Mouse (Mus musculus) intestine, embryonic 16.5 days (tissue): ENCODE results near the gene Lamc1. TPM values are rescaled to one million over a fixed set of nuclear protein-coding genes. Genes with fewer than 3 reads are reported as not detected.

Experiments used
- ATAC-seq: fragments of 200-750 bp; cut with Nextera tagmentation; 2 replicates; pipeline ENCODE4 v1.8.0; 2017; ENCODE audit warnings: moderate TSS enrichment, moderate library complexity
- H3K27ac ChIP-seq: fragments of 300-500 bp; sonication (generic); 2 replicates; pipeline ENCODE4 v1.5.1; 2014; ENCODE audit warnings: mild to moderate bottlenecking, low read length
- H3K27me3 ChIP-seq: fragments of 300-500 bp; sonication (generic); replicated peaks from 2 replicates; pipeline ENCODE4 v1.6.1; 2014; ENCODE audit warnings: low read length, control low read depth, mixed read lengths; ENCODE audit not compliant: control insufficient read depth, insufficient read depth
- H3K36me3 ChIP-seq: fragments of 300-500 bp; sonication (generic); 2 replicates; pipeline ENCODE4 v1.6.1; 2014; ENCODE audit warnings: low read length, control low read depth; ENCODE audit not compliant: control insufficient read depth, insufficient read depth
- H3K4me1 ChIP-seq: fragments of 300-500 bp; sonication (generic); 2 replicates; pipeline ENCODE4 v1.6.1; 2014; ENCODE audit warnings: low read length, control low read depth, mixed read lengths; ENCODE audit not compliant: control insufficient read depth, insufficient read depth
- H3K4me2 ChIP-seq: fragments of 300-500 bp; sonication (generic); 2 replicates; pipeline ENCODE4 v1.6.1; 2014; ENCODE audit warnings: low read depth, low read length, control low read depth
- H3K4me3 ChIP-seq: fragments of 300-500 bp; sonication (generic); 2 replicates; pipeline ENCODE4 v1.5.1; 2014; ENCODE audit warnings: mild to moderate bottlenecking, low read length
- H3K9ac ChIP-seq: fragments of 300-500 bp; sonication (generic); 2 replicates; pipeline ENCODE4 v1.6.1; 2014; ENCODE audit warnings: low read depth, low read length
- H3K9me3 ChIP-seq: fragments of 300-500 bp; sonication (generic); 2 replicates; pipeline ENCODE4 v1.6.1; 2016; ENCODE audit warnings: low read length, control low read depth; ENCODE audit not compliant: control insufficient read depth
- WGBS: fragments of 180-500 bp; shearing (Covaris S2); extraction: QIAGEN DNeasy Blood & Tissue Kit; methylation state at CpG from one replicate; pipeline ENCODE4 v1.1.7; 2014; 5-methylcytosine and 5-hydroxymethylcytosine counted together
- polyA plus RNA-seq: library from polyadenylated mRNA; unstranded; fragments of >200 nt; fragmentation: Nextera tagmentation; extraction: Ambion mirVana; gene quantifications from 2 replicates; pipeline ENCODE4 v1.2.1, GENCODE M21; 2015

The Lamc1 gene
- polyA plus RNA-seq, 1 experiment from 2014 or later = 37.1 TPM

- no peak overlapping the region for H3K4me2 ChIP-seq
- H3K27ac ChIP-seq = peak overlapping the region; percentile 91
- peaks cover 48% of the 10 kb centered on the region for H3K4me1 ChIP-seq
These were observed 65.7 kb downstream of the Lamc1 start for GRCm38 (mm10) chr1:153266891-153267290.

GRCm38 (mm10) chr1:153265579-153265978, 67.0 kb downstream of the Lamc1 start:
- Histone ChIP-seq H3K27me3 (no peaks in the 10 kb centered on the region), H3K9ac (0 out of 2 replicates have a peak overlapping the region, but pooled peaks have one; percentile 6), H3K36me3 (no peaks in the 10 kb centered on the region), H3K4me3 (no peak overlapping the region), H3K27ac (peak overlapping the region; percentile 91), H3K9me3 (no peaks in the 10 kb centered on the region), H3K4me2 (no peak overlapping the region), H3K4me1 (peaks cover 48% of the 10 kb centered on the region)
- ATAC-seq = peak; percentile 78
- 43% methylated on average over 7 of the region's 7 CpGs for WGBS

More at GRCm38 (mm10) chr1:153266891-153267290, 65.7 kb downstream of the Lamc1 start:
- no peaks in the 10 kb centered on the region for H3K9me3 ChIP-seq
- H3K9ac ChIP-seq = no peak overlapping the region
- no peak for ATAC-seq
- H3K4me3 ChIP-seq = no peak overlapping the region
- WGBS = 35% methylated on average over 5 of the region's 5 CpGs
- H3K27me3 ChIP-seq = no peaks in the 10 kb centered on the region
- H3K36me3 ChIP-seq = no peaks in the 10 kb centered on the region

DNA sequence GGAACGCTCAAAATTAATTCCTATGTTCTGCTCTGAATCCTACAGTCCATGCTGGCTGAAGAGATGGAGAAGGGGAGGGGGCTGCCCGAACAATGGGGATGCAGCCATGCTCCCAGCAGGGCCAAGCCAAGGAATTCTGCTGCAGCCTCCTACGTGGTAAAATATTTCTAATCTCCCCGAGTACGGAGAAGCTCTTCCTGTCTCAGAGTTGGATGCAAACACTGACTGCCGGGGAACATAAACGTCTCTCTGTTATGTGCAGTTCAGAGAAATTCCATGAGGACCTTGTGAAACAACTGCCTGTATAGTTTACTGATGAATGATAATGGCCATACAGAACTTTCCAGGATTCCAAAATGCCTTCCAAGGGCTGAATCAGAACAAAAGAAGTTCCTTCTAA, 67.5 kb downstream of the Lamc1 start:
- 16% methylated on average over 7 of the region's 7 CpGs for WGBS
- Histone ChIP-seq H3K9me3 (no peaks in the 10 kb centered on the region), H3K9ac (0 out of 2 replicates have a peak overlapping the region, but pooled peaks have one; percentile 10), H3K4me2 (no peak overlapping the region), H3K27ac (peak overlapping the region; percentile 91), H3K4me3 (no peak overlapping the region), H3K36me3 (no peaks in the 10 kb centered on the region), H3K27me3 (no peaks in the 10 kb centered on the region), H3K4me1 (peaks cover 48% of the 10 kb centered on the region)
- ATAC-seq = peak; percentile 68

- no peaks in the 10 kb centered on the region for H3K9me3 ChIP-seq
- H3K27ac ChIP-seq = no peak overlapping the region
- H3K36me3 ChIP-seq = no peaks in the 10 kb centered on the region
These were observed 72.8 kb downstream of the Lamc1 start for GRCm38 (mm10) chr1:153259752-153260300.

GRCm38 (mm10) chr1:153252540-153253210, 79.9 kb downstream of the Lamc1 start:
- H3K9me3 ChIP-seq = 0 out of 2 replicates have a peak, but pooled peaks cover 4% of the 10 kb centered on the region
- no peaks in the 10 kb centered on the region for H3K27me3 ChIP-seq
- no peak overlapping the region for H3K9ac ChIP-seq
- 71% methylated on average over 4 of the region's 4 CpGs for WGBS
- ATAC-seq = no peak
- no peak overlapping the region for H3K4me3 ChIP-seq
- H3K4me2 ChIP-seq = no peak overlapping the region
- H3K36me3 ChIP-seq = peaks cover 13% of the 10 kb centered on the region
- H3K4me1 ChIP-seq = peaks cover 14% of the 10 kb centered on the region
- H3K27ac ChIP-seq = no peak overlapping the region

More at GRCm38 (mm10) chr1:153259752-153260300, 72.8 kb downstream of the Lamc1 start:
- H3K4me3 ChIP-seq = no peak overlapping the region
- 66% methylated on average over 5 of the region's 5 CpGs for WGBS
- no peak overlapping the region for H3K9ac ChIP-seq
- no peaks in the 10 kb centered on the region for H3K27me3 ChIP-seq
- peaks cover 14% of the 10 kb centered on the region for H3K4me1 ChIP-seq
- no peak overlapping the region for H3K4me2 ChIP-seq
- no peak for ATAC-seq

- H3K9me3 ChIP-seq = 0 out of 2 replicates have a peak, but pooled peaks cover 4% of the 10 kb centered on the region
- peak; percentile 84 for ATAC-seq
- no peaks in the 10 kb centered on the region for H3K27me3 ChIP-seq
- H3K4me3 ChIP-seq = no peak overlapping the region
- no peak overlapping the region for H3K4me2 ChIP-seq
- H3K4me1 ChIP-seq = peaks cover 14% of the 10 kb centered on the region
- WGBS = 64% methylated on average over 12 of the region's 12 CpGs
- H3K9ac ChIP-seq = no peak overlapping the region
- H3K27ac ChIP-seq = peak overlapping the region; percentile 90
- peaks cover 18% of the 10 kb centered on the region for H3K36me3 ChIP-seq
These were observed 80.9 kb downstream of the Lamc1 start for GRCm38 (mm10) chr1:153251590-153252206.

GRCm38 (mm10) chr1:153241346-153241745, 91.2 kb downstream of the Lamc1 start:
- WGBS = 49% methylated on average over 7 of the region's 7 CpGs
- 0 out of 2 replicates have a peak, but pooled peaks cover 3% of the 10 kb centered on the region for H3K4me1 ChIP-seq
- no peak overlapping the region for H3K27ac ChIP-seq
- H3K36me3 ChIP-seq = peaks cover 34% of the 10 kb centered on the region
- ATAC-seq = no peak
- H3K4me3 ChIP-seq = no peak overlapping the region
- H3K27me3 ChIP-seq = no peaks in the 10 kb centered on the region
- no peak overlapping the region for H3K4me2 ChIP-seq
- H3K9me3 ChIP-seq = no peaks in the 10 kb centered on the region
- H3K9ac ChIP-seq = no peak overlapping the region

- Histone ChIP-seq H3K27me3 (no peaks in the 10 kb centered on the region), H3K27ac (no peak overlapping the region), H3K36me3 (peaks cover 14% of the 10 kb centered on the region), H3K4me1 (no peaks in the 10 kb centered on the region), H3K9ac (no peak overlapping the region), H3K4me2 (no peak overlapping the region), H3K4me3 (no peak overlapping the region), H3K9me3 (no peaks in the 10 kb centered on the region)
- WGBS = 66% methylated on average over 4 of the region's 4 CpGs
- no peak for ATAC-seq
These were observed 97.0 kb downstream of the Lamc1 start for GRCm38 (mm10) chr1:153235576-153235975.

- H3K36me3 ChIP-seq = peaks cover 26% of the 10 kb centered on the region
- no peaks in the 10 kb centered on the region for H3K27me3 ChIP-seq
- no peak for ATAC-seq
- no peak overlapping the region for H3K27ac ChIP-seq
- no peak overlapping the region for H3K4me3 ChIP-seq
- no peak overlapping the region for H3K4me2 ChIP-seq
- H3K9ac ChIP-seq = no peak overlapping the region
- no peaks in the 10 kb centered on the region for H3K9me3 ChIP-seq
- 78% methylated on average over 9 of the region's 9 CpGs for WGBS
- no peaks in the 10 kb centered on the region for H3K4me1 ChIP-seq
These were observed 100.9 kb downstream of the Lamc1 start for GRCm38 (mm10) chr1:153231681-153232080.
